ENCODE assay signal across 8 mouse cellular contexts in genomic region chr1:182018397-182019265, GRCm38 (mm10). TPM values are rescaled to one million over a fixed set of nuclear protein-coding genes. Genes with fewer than 3 reads are reported as not detected.
DNase-seq lines count a peak whose midpoint lies in the region; ATAC-seq and TF ChIP-seq lines count a peak whose summit lies in the region.

No protein-coding gene starts in this region.

- H3K27ac ChIP-seq in heart, embryonic 15.5 days = peak overlapping the region; percentile 96
- H3K27ac ChIP-seq in lung, embryonic 14.5 days (ENCODE audit: low read depth) = peak overlapping the region; percentile 90

- no peaks in the 10 kb centered on the region for H3K9me3 ChIP-seq in heart, embryonic 15.5 days (replicated peaks)
- no peaks in the 10 kb centered on the region for H3K9me3 ChIP-seq in lung, embryonic 14.5 days (ENCODE audit: low read depth, low read length)

- H3K4me1 ChIP-seq in heart, embryonic 15.5 days (replicated peaks) = peaks cover 26% of the 10 kb centered on the region
- H3K4me1 ChIP-seq in lung, embryonic 14.5 days (ENCODE audit: insufficient read depth) = 0 out of 2 replicates have a peak, but pooled peaks cover 5% of the 10 kb centered on the region

- H3K4me3 ChIP-seq in heart, embryonic 15.5 days = peak overlapping the region; percentile 68
- H3K4me3 ChIP-seq in lung, embryonic 14.5 days (ENCODE audit: low read depth, low read length) = peak overlapping the region; percentile 83

- TF ChIP-seq CTCF in lung, embryonic 14.5 days (IDR thresholded peaks at IDR 0.05; ENCODE audit: low read depth) = no peak

- H3K36me3 ChIP-seq in heart, embryonic 15.5 days = no peaks in the 10 kb centered on the region
- H3K36me3 ChIP-seq in lung, embryonic 14.5 days (ENCODE audit: insufficient read depth) = 0 out of 2 replicates have a peak, but pooled peaks cover 6% of the 10 kb centered on the region

- 1% methylated on average over 29 of the region's 29 CpGs for WGBS in heart, embryonic 15.5 days
- WGBS in lung, embryonic 14.5 days = under 1% methylated on average over 29 of the region's 29 CpGs

- peak overlapping the region; percentile 91 for H3K9ac ChIP-seq in heart, embryonic 15.5 days
- H3K9ac ChIP-seq in lung, embryonic 14.5 days = peak overlapping the region; percentile 91

- DNase-seq in 3T3-L1 (ENCODE audit: low read depth, low spot score) = peak; percentile 68
- peak; percentile 55 for DNase-seq in Muller cell, postnatal 12 days (ENCODE audit: inconsistent ontology term)
- DNase-seq in embryo, embryonic 10.5 days (ENCODE audit: low spot score) = peak; percentile 84
- peak; percentile 49 for DNase-seq in kidney, postnatal 14 days
- DNase-seq in lung, embryonic 14.5 days = peak; percentile 70
- DNase-seq in retina, postnatal 7 days (ENCODE audit: low read depth, low spot score) = peak; percentile 21

- peak overlapping the region; percentile 87 for H3K4me2 ChIP-seq in heart, embryonic 15.5 days
- H3K4me2 ChIP-seq in lung, embryonic 14.5 days = peak overlapping the region; percentile 87

- H3K27me3 ChIP-seq in heart, embryonic 15.5 days = no peaks in the 10 kb centered on the region
- no peaks in the 10 kb centered on the region; the same call in 1 of the 2 replicates for H3K27me3 ChIP-seq in lung, embryonic 14.5 days (ENCODE audit: insufficient read depth, low read length)

- ATAC-seq in heart, embryonic 15.5 days (replicated peaks; ENCODE audit: insufficient number of reproducible peaks, insufficient read depth, low FRiP score, low read depth) = no peak
- ATAC-seq in lung, embryonic 14.5 days (ENCODE audit: insufficient read depth) = peak; percentile 54; the same call in 1 of the 2 replicates
- ATAC-seq in activated CD4-positive, CD25-positive, alpha-beta regulatory T cell, adult 4 months = no peak

RNA-seq across cellular contexts. Expression of gene Enah, which starts 1.2 kb away (rescaled TPM):
- 16.8 and 18.6 TPM in 2 replicates for polyA plus RNA-seq in heart, embryonic 15.5 days (2015; fragmentation: Nextera tagmentation; extraction: Ambion mirVana)
- 17.8 and 22.2 TPM in 2 replicates for polyA plus RNA-seq in lung, embryonic 14.5 days (2014; fragmentation: Nextera tagmentation; extraction: Ambion mirVana)
- polyA plus RNA-seq in activated CD4-positive, CD25-positive, alpha-beta regulatory T cell, adult 4 months (2017; shearing (Covaris generic)) = 1 to 10 TPM in 1 of 2 experiments, under 1 TPM in 1; 0.29 to 1.3 TPM

Comparison
In these comparisons a context has a peak if more than half of its experiments do, and no peak if none do; other contexts are left out.
1. DNase-seq: peak in every context shown above with its lines; median percentile 84 in embryo, embryonic 10.5 days; 70 in lung, embryonic 14.5 days; 68 in 3T3-L1; 55 in Muller cell, postnatal 12 days; 49 in kidney, postnatal 14 days; 21 in retina, postnatal 7 days.